Mouse (Mus musculus) kidney, embryonic 14.5 days (tissue): ENCODE data around the gene Cd4. TPM values are rescaled to one million over a fixed set of nuclear protein-coding genes. Genes with fewer than 3 reads are reported as not detected.

ENCODE experiments used
- ATAC-seq: fragments of 200-750 bp; cut with Nextera tagmentation; 2 replicates; pipeline ENCODE4 v1.8.0; 2017; ENCODE audit warnings: moderate number of reproducible peaks, mild to moderate bottlenecking, moderate TSS enrichment, moderate library complexity; ENCODE audit not compliant: low FRiP score, low TSS enrichment
- H3K27ac ChIP-seq: fragments of 300-500 bp; sonication (generic); 2 replicates; pipeline ENCODE4 v1.5.1; 2014; ENCODE audit warnings: low read depth, mild to moderate bottlenecking, low read length, moderate library complexity, mixed read lengths
- H3K27me3 ChIP-seq: fragments of 300-500 bp; sonication (generic); 2 replicates; pipeline ENCODE4 v1.6.1; 2014; ENCODE audit warnings: mild to moderate bottlenecking, low read length; ENCODE audit not compliant: control insufficient read depth, insufficient read depth
- H3K36me3 ChIP-seq: fragments of 300-500 bp; sonication (generic); 2 replicates; pipeline ENCODE4 v1.6.1; 2014; ENCODE audit warnings: low read length, mixed read lengths; ENCODE audit not compliant: control insufficient read depth, insufficient read depth
- H3K4me1 ChIP-seq: fragments of 300-500 bp; sonication (generic); 2 replicates; pipeline ENCODE4 v1.6.1; 2014; ENCODE audit warnings: low read length, mixed read lengths; ENCODE audit not compliant: control insufficient read depth, insufficient read depth
- H3K4me2 ChIP-seq: fragments of 300-500 bp; sonication (generic); replicated peaks from 2 replicates; pipeline ENCODE4 v1.6.1; 2014; ENCODE audit warnings: low read depth, mild to moderate bottlenecking, low read length
- H3K4me3 ChIP-seq: fragments of 300-500 bp; sonication (generic); 2 replicates; pipeline ENCODE4 v1.5.1; 2014; ENCODE audit warnings: mild to moderate bottlenecking, low read length
- H3K9ac ChIP-seq: fragments of 300-500 bp; sonication (generic); 2 replicates; pipeline ENCODE4 v1.6.1; 2014; ENCODE audit warnings: low read depth, mild to moderate bottlenecking, low read length, moderate library complexity
- H3K9me3 ChIP-seq: fragments of 300-500 bp; sonication (generic); 2 replicates; pipeline ENCODE4 v1.6.1; 2016; ENCODE audit warnings: low read length; ENCODE audit not compliant: control insufficient read depth
- WGBS: fragments of 180-500 bp; shearing (Covaris S2); extraction: QIAGEN DNeasy Blood & Tissue Kit; methylation state at CpG from one replicate; pipeline ENCODE4 v1.1.7; 2014; 5-methylcytosine and 5-hydroxymethylcytosine counted together
- polyA plus RNA-seq: library from polyadenylated mRNA; unstranded; fragments of >200 nt; fragmentation: Nextera tagmentation; extraction: Ambion mirVana; gene quantifications from 2 replicates; pipeline ENCODE4 v1.2.1, GENCODE M21; 2014

The Cd4 gene
- polyA plus RNA-seq, 1 experiment from 2014 or later: not detected

DNA sequence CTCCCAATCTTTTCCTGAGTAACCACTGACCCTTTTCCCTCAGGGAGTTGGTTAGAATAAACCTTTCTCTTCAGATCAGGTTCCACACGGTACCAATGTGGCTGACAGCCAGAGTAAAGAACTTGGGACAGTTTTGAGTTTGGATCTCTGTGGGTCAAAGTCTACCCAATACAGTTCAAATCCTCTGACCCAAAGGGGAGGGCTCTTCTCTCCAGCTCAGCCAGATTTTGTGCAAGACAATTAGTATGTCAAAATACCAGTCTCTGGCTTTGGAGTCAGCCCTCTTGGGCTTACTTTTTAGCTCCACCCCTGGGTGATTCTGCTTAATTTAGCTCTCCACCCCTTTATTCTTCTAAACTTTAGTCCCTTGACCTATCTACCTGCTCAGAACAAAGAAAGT, 42.2 kb upstream of the Cd4 start:
- Histone ChIP-seq H3K27ac (peak overlapping the region; percentile 85; the same call in 1 of the 2 replicates), H3K36me3 (peaks cover 19% of the 10 kb centered on the region), H3K9ac (peak overlapping the region; percentile 95; the same call in 1 of the 2 replicates), H3K27me3 (no peaks in the 10 kb centered on the region), H3K4me3 (peak overlapping the region; percentile 93; the same call in 1 of the 2 replicates), H3K4me1 (peaks cover 26% of the 10 kb centered on the region), H3K4me2 (peak overlapping the region; percentile 36), H3K9me3 (no peaks in the 10 kb centered on the region)
- ATAC-seq: no peak
- 22% methylated on average over 1 of the region's 1 CpGs for WGBS

- Histone ChIP-seq H3K4me2 (no peak overlapping the region; the same call in 1 of the 2 replicates), H3K4me1 (peaks cover 18% of the 10 kb centered on the region), H3K27ac (peak overlapping the region; percentile 52; the same call in 1 of the 2 replicates), H3K9ac (no peak overlapping the region), H3K36me3 (no peaks in the 10 kb centered on the region), H3K4me3 (no peak overlapping the region), H3K9me3 (no peaks in the 10 kb centered on the region), H3K27me3 (no peaks in the 10 kb centered on the region)
- WGBS: 42% methylated on average over 5 of the region's 5 CpGs
- ATAC-seq: no peak
Measured at GRCm38 (mm10) chr6:124925941-124926340, 37.9 kb upstream of the Cd4 start.

- Histone ChIP-seq H3K4me1 (peaks cover 21% of the 10 kb centered on the region), H3K27ac (peak overlapping the region; percentile 49; the same call in 1 of the 2 replicates), H3K4me3 (no peak overlapping the region), H3K36me3 (no peaks in the 10 kb centered on the region), H3K4me2 (peak overlapping the region; percentile 13; the same call in 1 of the 2 replicates), H3K27me3 (no peaks in the 10 kb centered on the region), H3K9ac (no peak overlapping the region), H3K9me3 (no peaks in the 10 kb centered on the region)
- 20% methylated on average over 12 of the region's 12 CpGs for WGBS
- no peak for ATAC-seq
Measured at GRCm38 (mm10) chr6:124925173-124925793, 37.3 kb upstream of the Cd4 start.

DNA sequence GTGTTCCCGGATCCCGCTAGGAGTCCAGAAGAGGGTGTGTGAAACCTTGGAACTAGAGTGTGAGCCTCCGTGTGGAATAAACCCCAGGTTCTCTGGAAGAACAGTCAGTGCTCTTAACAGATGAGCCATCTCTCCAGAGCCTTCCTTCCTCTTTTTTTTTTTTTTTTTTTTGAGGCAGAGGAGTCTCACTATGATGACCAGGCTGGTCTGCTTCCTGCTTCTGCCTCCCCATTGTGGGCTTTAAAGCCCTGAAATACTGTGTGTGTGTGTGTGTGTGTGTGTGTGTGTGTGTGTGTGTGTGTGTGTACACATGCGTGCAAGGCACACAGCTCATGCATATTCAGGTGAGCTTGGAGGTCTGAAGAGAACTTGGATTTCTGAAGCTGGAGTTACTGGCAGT, 33.5 kb upstream of the Cd4 start:
- H3K4me3 ChIP-seq: no peak overlapping the region

GRCm38 (mm10) chr6:124920318-124921085, 32.5 kb upstream of the Cd4 start:
- 23% methylated on average over 9 of the region's 9 CpGs for WGBS
- H3K4me1 ChIP-seq: peaks cover 39% of the 10 kb centered on the region
- no peaks in the 10 kb centered on the region for H3K36me3 ChIP-seq
- H3K4me2 ChIP-seq: peak overlapping the region; percentile 41
- H3K27me3 ChIP-seq: no peaks in the 10 kb centered on the region
- peak overlapping the region; percentile 98 for H3K27ac ChIP-seq
- no peak for ATAC-seq
- H3K9me3 ChIP-seq: no peaks in the 10 kb centered on the region
- peak overlapping the region; percentile 26 for H3K4me3 ChIP-seq
- peak overlapping the region; percentile 47 for H3K9ac ChIP-seq

More for the DNA sequence above, 33.5 kb upstream of the Cd4 start:
- Histone ChIP-seq H3K4me1 (peaks cover 33% of the 10 kb centered on the region), H3K9me3 (no peaks in the 10 kb centered on the region), H3K36me3 (no peaks in the 10 kb centered on the region), H3K27ac (peak overlapping the region; percentile 98; the same call in 1 of the 2 replicates), H3K9ac (no peak overlapping the region), H3K4me2 (no peak overlapping the region), H3K27me3 (no peaks in the 10 kb centered on the region)
- ATAC-seq: no peak
- 74% methylated on average over 4 of the region's 4 CpGs for WGBS

DNA sequence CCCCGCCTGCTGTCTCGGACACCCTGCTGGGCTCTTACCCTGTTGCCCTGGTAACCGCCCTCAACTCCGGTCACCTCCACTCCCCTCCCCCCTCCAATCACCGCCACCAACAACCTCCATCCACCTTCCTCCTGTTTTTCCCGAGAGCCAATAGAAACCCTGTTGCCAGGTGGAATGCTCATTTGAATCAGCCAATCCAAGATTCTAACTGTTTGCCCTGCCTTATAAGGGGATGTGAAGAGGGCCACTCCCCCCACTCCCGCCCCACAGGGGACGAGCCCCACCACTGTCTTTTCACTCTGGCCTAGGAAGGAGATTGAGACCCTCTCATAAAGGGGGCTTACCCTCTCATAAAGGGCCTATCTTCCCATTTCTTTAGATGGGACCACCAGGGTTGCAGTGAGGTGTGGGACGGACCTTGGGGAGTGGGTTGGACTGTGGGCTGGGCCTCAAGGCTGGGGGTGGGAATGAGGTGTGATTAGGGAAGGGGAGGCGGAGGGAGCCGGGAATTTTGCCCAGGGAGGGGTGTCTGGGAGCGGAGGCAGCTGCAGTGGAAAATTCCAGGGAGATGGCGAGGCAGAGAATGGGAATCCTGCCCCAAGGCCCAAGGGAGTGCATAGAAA, 31.8 kb upstream of the Cd4 start, which contains the start of gene Ptms:
Gene Ptms (minus strand): TSS at position 409 of the 623 bp plus-strand sequence.
- Histone ChIP-seq H3K4me1 (peaks cover 40% of the 10 kb centered on the region), H3K9ac (peak within 1 kb of the TSS; percentile 47), H3K36me3 (peaks cover 2% of the 10 kb centered on the region), H3K9me3 (no peaks in the 10 kb centered on the region), H3K27ac (peak within 1 kb of the TSS; percentile 98), H3K27me3 (no peaks in the 10 kb centered on the region), H3K4me3 (peak within 1 kb of the TSS; percentile 26), H3K4me2 (peak within 1 kb of the TSS; percentile 41)
- ATAC-seq: peak; percentile 89
- WGBS: 0% methylated on average over 13 of the region's 13 CpGs

DNA sequence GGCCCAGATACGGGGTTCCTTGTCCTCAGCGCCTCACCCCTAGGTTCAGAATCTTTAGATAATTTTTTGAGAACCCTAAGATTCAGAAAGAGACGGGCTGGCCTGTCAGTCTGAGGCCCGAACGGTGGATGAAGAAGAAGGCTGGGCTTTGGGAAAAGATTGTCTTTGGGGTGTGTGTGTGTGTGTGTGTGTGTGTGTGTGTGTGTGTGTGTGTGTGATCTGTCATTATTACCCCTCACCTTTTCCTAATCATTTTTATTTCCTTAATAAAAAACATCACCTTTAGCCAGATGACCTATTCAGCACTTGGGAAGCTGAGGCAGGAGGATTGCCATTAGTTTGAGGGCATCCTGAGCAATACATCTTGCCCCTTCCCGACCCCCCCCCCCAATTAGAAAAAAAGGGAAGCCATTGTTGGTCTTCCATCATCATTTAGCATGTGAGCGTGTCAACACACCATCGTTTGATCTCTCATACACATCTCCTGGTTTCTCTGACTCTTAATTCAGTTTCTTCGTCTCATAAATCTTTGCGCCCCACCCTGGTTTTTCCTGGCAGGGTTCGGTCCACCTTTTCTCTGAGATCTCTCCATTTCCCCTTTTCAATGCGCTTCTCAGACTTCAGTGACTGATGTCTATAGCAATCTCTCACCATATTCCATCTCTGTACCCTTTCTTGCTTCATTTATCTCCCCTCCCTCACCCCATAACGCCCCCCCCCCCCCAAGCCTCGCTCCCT, 31.0 kb upstream of the Cd4 start:
- Histone ChIP-seq H3K27me3 (no peaks in the 10 kb centered on the region), H3K9ac (peak overlapping the region; percentile 100; the same call in 1 of the 2 replicates), H3K27ac (peak overlapping the region; percentile 98), H3K4me3 (peak overlapping the region; percentile 78), H3K9me3 (no peaks in the 10 kb centered on the region), H3K4me2 (peak overlapping the region; percentile 98), H3K36me3 (peaks cover 10% of the 10 kb centered on the region), H3K4me1 (peaks cover 44% of the 10 kb centered on the region)
- 26% methylated on average over 13 of the region's 14 CpGs for WGBS
- no peak for ATAC-seq

DNA sequence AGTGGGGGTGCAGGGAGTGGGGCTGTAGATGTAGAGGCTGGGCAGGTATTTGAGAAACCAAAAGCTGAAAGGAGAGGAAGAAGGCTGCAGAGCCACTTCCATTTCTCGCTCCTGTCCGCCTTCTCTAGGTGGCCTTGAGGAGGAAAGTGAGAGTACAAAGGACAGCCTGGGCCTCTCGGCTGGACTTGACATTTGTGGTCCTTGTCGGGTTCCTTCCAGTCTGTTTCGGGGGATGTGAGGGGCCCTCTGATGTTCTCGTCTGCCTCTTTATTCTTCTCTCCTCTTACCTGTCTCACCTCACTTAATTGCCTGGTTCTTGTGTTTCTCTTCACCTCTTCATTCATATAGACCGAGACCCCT, 30.3 kb upstream of the Cd4 start:
- H3K9me3 ChIP-seq: no peaks in the 10 kb centered on the region

More for the DNA sequence above, 30.3 kb upstream of the Cd4 start:
- Histone ChIP-seq H3K4me3 (peak overlapping the region; percentile 78), H3K27me3 (no peaks in the 10 kb centered on the region), H3K9ac (peak overlapping the region; percentile 100; the same call in 1 of the 2 replicates), H3K36me3 (peaks cover 17% of the 10 kb centered on the region), H3K27ac (peak overlapping the region; percentile 98), H3K4me1 (peaks cover 44% of the 10 kb centered on the region), H3K4me2 (peak overlapping the region; percentile 98)
- WGBS: 11% methylated on average over 7 of the region's 7 CpGs
- ATAC-seq: 0 out of 2 replicates have a peak, but pooled peaks have one; percentile 0
